Mouse (Mus musculus) neural tube, embryonic 15.5 days (tissue): ENCODE data around the gene Cnksr2. TPM values are rescaled to one million over a fixed set of nuclear protein-coding genes. Genes with fewer than 3 reads are reported as not detected.

ENCODE experiments used
- ATAC-seq: fragments of 200-750 bp; cut with Nextera tagmentation; 2 replicates; pipeline ENCODE4 v1.8.0; 2017; ENCODE audit warnings: mild to moderate bottlenecking, moderate TSS enrichment, moderate library complexity; ENCODE audit not compliant: low FRiP score
- H3K27ac ChIP-seq: fragments of 300-500 bp; sonication (generic); replicated peaks from 2 replicates; pipeline ENCODE4 v1.5.1; 2015; ENCODE audit warnings: mild to moderate bottlenecking, inconsistent platforms
- H3K27me3 ChIP-seq: fragments of 300-500 bp; sonication (generic); replicated peaks from 2 replicates; pipeline ENCODE4 v1.6.1; 2015; ENCODE audit warnings: inconsistent platforms
- H3K36me3 ChIP-seq: fragments of 300-500 bp; sonication (generic); 2 replicates; pipeline ENCODE4 v1.6.1; 2015; ENCODE audit warnings: inconsistent platforms
- H3K4me1 ChIP-seq: fragments of 300-500 bp; sonication (generic); 2 replicates; pipeline ENCODE4 v1.6.1; 2015; ENCODE audit warnings: inconsistent platforms
- H3K4me2 ChIP-seq: fragments of 300-500 bp; sonication (generic); 2 replicates; pipeline ENCODE4 v1.6.1; 2015; ENCODE audit warnings: inconsistent platforms, mild to moderate bottlenecking, moderate library complexity
- H3K4me3 ChIP-seq: fragments of 300-500 bp; sonication (generic); replicated peaks from 2 replicates; pipeline ENCODE4 v1.5.1; 2015; ENCODE audit warnings: mild to moderate bottlenecking, inconsistent platforms
- H3K9ac ChIP-seq: fragments of 300-500 bp; sonication (generic); replicated peaks from 2 replicates; pipeline ENCODE4 v1.6.1; 2015; ENCODE audit warnings: mild to moderate bottlenecking, inconsistent platforms
- H3K9me3 ChIP-seq: fragments of 300-500 bp; sonication (generic); replicated peaks from 2 replicates; pipeline ENCODE4 v1.6.1; 2016; ENCODE audit warnings: inconsistent platforms
- WGBS: fragments of 180-500 bp; shearing (Covaris S2); methylation state at CpG from one replicate; pipeline ENCODE4 v1.1.7; 2015; ENCODE audit warnings: mixed read lengths; 5-methylcytosine and 5-hydroxymethylcytosine counted together
- polyA plus RNA-seq: library from polyadenylated mRNA; unstranded; fragments of >200 nt; fragmentation: Nextera tagmentation; extraction: Ambion mirVana; gene quantifications from 2 replicates; pipeline ENCODE4 v1.2.1, GENCODE M21; 2015

The Cnksr2 gene
- polyA plus RNA-seq, result 6.3 and 7.5 TPM in 2 replicates

DNA sequence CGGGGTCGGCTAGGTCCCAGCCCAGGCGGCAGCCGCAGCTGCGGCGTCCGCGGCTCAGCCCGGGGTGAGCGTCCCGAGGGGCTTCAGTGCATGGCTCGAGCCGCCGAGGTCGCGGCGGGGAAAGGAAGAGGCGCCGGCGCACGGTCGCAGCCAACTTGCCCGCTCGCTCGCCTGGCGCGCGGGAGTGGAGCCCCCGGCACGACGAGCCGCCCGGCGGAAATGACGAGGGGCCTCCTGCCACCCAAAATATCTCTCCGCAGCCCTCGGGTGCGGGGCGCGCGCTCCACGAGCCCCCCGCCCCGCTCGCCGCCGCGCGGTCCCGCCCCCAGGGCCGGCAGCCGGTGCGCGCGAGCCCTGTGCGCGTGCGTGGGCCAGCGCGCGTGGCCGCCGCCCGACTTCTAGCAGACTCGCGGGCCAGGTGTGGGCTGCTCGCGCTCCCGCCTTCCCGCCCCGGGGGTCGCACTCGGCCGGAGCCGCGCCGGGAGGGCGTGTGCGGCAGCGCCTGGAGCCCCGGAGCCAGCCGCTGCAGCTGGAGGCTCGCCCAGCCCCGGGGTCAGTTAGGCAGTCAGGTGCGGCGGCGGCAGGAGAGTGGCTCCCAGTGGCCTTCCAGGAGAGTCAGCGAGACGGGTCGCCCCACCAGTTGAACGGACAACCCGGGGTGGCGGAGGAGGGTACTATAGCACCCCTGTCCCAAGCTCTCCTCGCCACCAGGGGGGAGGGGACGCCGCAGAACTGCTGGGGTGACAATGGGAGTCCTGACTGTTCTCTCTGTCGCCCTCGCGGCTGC is at the start of gene Cnksr2:
Gene Cnksr2 (minus strand): TSS at position 238 of the 787 bp plus-strand sequence.
- H3K9ac ChIP-seq, result peak within 1 kb of the TSS; percentile 75
- peak within 1 kb of the TSS; percentile 82 for H3K27ac ChIP-seq
- no peaks in the 10 kb centered on the region for H3K9me3 ChIP-seq
- no peaks in the 10 kb centered on the region for H3K27me3 ChIP-seq
- H3K4me1 ChIP-seq, result 0 out of 2 replicates have a peak, but pooled peaks cover 2% of the 10 kb centered on the region
- peak; percentile 86 for ATAC-seq
- H3K36me3 ChIP-seq, result no peaks in the 10 kb centered on the region
- peak within 1 kb of the TSS; percentile 62 for H3K4me3 ChIP-seq
- 19% methylated on average over 44 of the region's 99 CpGs for WGBS
- H3K4me2 ChIP-seq, result peak within 1 kb of the TSS; percentile 59

DNA sequence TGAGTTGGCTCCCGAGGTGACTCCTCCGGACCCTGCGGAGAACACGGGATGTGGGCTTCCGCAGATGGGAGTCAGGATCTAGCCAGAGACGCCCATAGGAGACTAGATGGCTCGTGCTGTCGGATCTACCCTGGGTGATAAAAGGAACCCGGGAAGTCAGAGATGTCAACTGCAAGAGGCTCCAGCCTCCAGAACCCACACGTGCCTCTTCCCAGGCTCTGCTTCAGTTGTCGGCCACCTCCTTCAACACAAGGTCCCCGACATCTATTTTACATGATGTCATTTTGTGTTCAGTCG is 698 bp upstream of the Cnksr2 start:
- no peak overlapping the region for H3K27ac ChIP-seq
- 0 out of 2 replicates have a peak, but pooled peaks cover 2% of the 10 kb centered on the region for H3K4me1 ChIP-seq
- WGBS, result 23% methylated on average over 13 of the region's 13 CpGs
- H3K9me3 ChIP-seq, result no peaks in the 10 kb centered on the region
- peak overlapping the region; percentile 59 for H3K4me2 ChIP-seq
- no peak for ATAC-seq
- H3K4me3 ChIP-seq, result peak overlapping the region; percentile 62
- no peaks in the 10 kb centered on the region for H3K36me3 ChIP-seq
- peak overlapping the region; percentile 75 for H3K9ac ChIP-seq
- no peaks in the 10 kb centered on the region for H3K27me3 ChIP-seq

DNA sequence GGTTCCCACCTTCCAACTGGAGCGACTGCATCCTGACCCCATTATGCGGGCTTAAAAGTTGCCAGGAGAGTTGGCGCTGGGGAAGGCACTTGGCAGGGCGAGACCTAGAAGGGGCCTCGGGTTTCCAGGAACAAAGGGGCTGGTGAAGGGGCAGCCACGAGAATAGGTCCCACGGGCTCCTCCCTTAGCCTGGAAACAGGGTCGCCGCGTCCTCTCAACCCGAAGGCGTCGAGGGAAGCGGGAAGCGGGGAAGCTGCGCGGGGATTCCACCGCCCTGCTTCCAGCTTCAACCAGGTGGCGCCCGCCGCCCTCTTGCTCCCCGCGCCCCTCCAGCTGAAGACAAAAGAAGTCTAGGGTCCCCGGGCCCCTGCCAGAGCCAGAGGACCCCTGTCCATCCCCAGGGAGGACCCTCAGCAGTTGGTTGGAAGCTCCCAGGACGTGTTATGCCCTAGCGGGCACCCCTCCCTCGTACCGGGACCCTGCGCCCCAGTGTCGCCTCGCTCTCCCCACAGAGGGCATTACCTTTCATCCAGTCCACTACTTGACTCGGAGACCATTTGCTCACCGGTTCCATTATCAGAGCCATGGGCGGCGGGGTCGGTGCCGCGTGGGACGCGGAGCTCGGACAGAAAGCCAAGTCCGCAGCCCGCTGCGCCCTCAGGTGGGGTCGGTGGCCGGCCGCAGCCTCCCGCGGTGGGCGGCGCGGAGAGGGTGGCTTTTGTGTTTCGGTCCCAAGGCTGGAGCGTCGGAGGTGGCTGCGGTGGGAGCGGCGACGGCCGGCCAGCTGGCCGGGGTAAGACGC is 638 bp downstream of the Cnksr2 start:
- H3K4me1 ChIP-seq, result 0 out of 2 replicates have a peak, but pooled peaks cover 2% of the 10 kb centered on the region
- peak overlapping the region; percentile 59 for H3K4me2 ChIP-seq
- H3K27ac ChIP-seq, result peak overlapping the region; percentile 82
- no peaks in the 10 kb centered on the region for H3K27me3 ChIP-seq
- H3K4me3 ChIP-seq, result peak overlapping the region; percentile 62
- H3K9me3 ChIP-seq, result no peaks in the 10 kb centered on the region
- ATAC-seq, result peak; percentile 71
- no peaks in the 10 kb centered on the region for H3K36me3 ChIP-seq
- 23% methylated on average over 59 of the region's 62 CpGs for WGBS
- H3K9ac ChIP-seq, result peak overlapping the region; percentile 75

DNA sequence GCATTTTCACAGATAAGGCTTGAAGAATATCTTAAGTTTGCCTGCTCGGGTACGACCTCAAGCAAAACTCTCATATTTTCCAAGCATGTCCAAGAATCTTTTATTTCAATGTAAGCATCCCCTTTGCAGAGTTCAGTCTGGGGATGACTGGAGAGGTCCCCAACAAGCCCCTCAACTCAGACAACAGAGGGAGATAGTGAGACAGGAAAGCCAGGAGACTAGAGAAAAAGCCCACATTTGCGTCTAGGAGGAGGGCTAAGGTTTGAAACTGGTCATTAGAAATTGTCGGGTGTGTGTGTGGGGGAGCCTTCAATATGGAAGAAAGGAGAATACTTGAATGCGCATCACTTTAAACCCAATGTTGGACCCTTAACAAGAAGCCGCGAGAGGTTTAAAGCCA is 1.4 kb downstream of the Cnksr2 start:
- no peaks in the 10 kb centered on the region for H3K36me3 ChIP-seq
- no peaks in the 10 kb centered on the region for H3K9me3 ChIP-seq
- H3K4me3 ChIP-seq, result peak overlapping the region; percentile 62
- 0 out of 2 replicates have a peak, but pooled peaks cover 2% of the 10 kb centered on the region for H3K4me1 ChIP-seq
- no peaks in the 10 kb centered on the region for H3K27me3 ChIP-seq
- H3K27ac ChIP-seq, result peak overlapping the region; percentile 82
- peak; percentile 69 for ATAC-seq
- H3K9ac ChIP-seq, result peak overlapping the region; percentile 75
- 27% methylated on average over 7 of the region's 7 CpGs for WGBS
- peak overlapping the region; percentile 59 for H3K4me2 ChIP-seq

DNA sequence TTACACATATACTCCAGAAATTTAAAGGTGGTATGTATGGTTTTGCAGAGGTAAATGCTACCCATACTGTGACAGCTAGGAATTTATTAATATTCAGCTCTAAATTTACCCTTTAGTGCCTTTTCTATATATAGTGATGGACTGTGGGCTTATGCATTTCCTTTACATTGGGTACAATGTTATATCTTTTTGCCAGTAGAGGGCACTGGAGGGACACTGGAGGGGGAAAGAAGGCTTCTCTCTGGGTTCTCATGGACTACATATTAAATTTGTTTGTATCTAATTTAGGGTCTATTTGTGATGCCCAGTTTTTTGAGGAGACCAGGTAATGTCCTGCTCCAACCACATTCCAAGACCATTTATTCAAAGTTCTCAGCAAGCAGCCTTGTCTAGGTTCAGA is 91.4 kb downstream of the Cnksr2 start:
- no peak for ATAC-seq
- Histone ChIP-seq H3K4me3 (no peak overlapping the region), H3K27me3 (no peaks in the 10 kb centered on the region), H3K9ac (no peak overlapping the region), H3K9me3 (no peaks in the 10 kb centered on the region), H3K27ac (no peak overlapping the region), H3K36me3 (no peaks in the 10 kb centered on the region), H3K4me2 (no peak overlapping the region), H3K4me1 (no peaks in the 10 kb centered on the region)

DNA sequence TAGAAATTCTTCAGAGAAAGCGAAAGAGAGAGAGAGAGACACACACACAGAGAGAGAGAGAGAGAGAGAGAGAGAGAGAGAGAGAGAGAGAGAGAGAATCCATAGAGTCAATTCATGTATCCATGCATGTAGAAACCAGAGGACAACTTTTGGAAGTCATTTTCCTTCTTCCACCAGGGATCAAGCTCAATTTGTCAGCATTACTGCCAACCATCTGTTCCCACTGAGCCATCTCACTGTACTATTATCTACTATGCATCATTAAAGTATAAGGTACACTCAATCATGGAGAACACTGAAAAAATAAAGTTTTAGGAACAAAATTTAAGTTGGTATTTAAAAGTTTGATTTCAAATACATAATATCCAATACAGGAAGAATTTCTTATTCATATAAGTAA is 93.8 kb downstream of the Cnksr2 start:
- Histone ChIP-seq H3K4me1 (no peaks in the 10 kb centered on the region), H3K9ac (no peak overlapping the region), H3K4me3 (no peak overlapping the region), H3K36me3 (no peaks in the 10 kb centered on the region), H3K27ac (no peak overlapping the region), H3K27me3 (no peaks in the 10 kb centered on the region), H3K4me2 (no peak overlapping the region), H3K9me3 (no peaks in the 10 kb centered on the region)
- no peak for ATAC-seq
- 71% methylated on average over 1 of the region's 1 CpGs for WGBS

DNA sequence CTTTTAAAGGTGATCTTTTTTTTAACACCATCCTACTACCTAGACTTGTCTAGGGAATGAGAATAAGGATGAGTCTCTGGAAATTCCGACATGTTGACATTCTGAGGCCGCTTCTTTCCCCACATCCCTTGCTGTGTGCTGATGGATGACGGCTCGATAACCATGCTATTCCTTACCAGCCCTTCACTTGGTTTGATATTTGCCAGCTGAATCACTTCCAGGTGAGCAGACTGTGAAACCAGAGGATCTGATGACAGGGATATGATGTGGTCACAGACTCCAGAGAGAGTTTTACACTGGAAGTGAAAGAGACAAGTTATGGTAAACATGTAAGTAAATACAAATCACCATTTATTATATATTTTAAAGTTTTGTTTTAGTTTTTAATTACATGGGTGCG is 98.0 kb downstream of the Cnksr2 start:
- no peaks in the 10 kb centered on the region for H3K36me3 ChIP-seq
- ATAC-seq, result no peak
- H3K27me3 ChIP-seq, result no peaks in the 10 kb centered on the region
- 80% methylated on average over 5 of the region's 5 CpGs for WGBS
- H3K4me2 ChIP-seq, result no peak overlapping the region
- H3K4me1 ChIP-seq, result no peaks in the 10 kb centered on the region
- no peak overlapping the region for H3K4me3 ChIP-seq
- no peaks in the 10 kb centered on the region for H3K9me3 ChIP-seq
- H3K9ac ChIP-seq, result no peak overlapping the region
- H3K27ac ChIP-seq, result no peak overlapping the region

DNA sequence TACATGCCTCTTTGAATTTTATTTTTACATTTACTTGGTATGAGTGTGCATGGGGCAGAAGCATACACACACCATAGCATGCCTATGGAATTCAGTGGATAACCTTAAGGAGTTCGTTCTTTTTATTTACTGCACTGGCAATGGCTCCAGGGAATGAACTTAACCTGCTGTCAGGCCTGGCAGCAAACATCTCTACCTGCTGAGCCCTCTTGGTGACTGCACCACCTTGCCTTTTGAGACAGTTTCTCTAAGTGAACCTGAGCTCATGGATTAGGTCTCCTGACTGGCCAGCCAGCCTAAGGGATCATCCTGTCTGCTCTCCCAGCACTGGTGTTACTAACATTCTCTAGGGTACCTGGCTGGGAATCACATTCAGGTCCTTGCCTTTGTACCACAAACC is 106.5 kb downstream of the Cnksr2 start:
- Histone ChIP-seq H3K4me2 (no peak overlapping the region), H3K4me3 (no peak overlapping the region), H3K36me3 (no peaks in the 10 kb centered on the region), H3K27me3 (no peaks in the 10 kb centered on the region), H3K27ac (no peak overlapping the region), H3K9ac (no peak overlapping the region), H3K4me1 (no peaks in the 10 kb centered on the region), H3K9me3 (no peaks in the 10 kb centered on the region)
- ATAC-seq, result no peak
- 92% methylated on average over 1 of the region's 1 CpGs for WGBS

DNA sequence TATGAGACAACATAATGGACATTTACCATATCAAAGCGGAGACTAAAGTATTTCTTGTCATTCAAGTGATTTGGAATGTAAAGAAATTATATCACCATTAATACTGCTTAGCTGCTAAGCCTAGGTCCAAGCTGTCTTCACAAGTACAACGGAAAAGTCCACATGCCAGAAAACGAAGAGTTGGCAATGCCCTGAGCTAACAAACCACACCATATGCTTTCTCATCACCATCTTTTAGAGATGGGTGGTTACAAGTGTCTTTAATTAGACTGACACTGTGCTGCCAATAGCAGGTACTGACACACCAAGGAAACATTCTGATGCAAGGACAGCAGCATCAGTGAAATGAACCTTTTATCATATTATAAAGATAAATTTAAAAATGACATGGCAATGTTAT is 123.0 kb downstream of the Cnksr2 start:
- Histone ChIP-seq H3K4me1 (no peaks in the 10 kb centered on the region), H3K36me3 (no peaks in the 10 kb centered on the region), H3K27ac (no peak overlapping the region), H3K4me3 (no peak overlapping the region), H3K9ac (no peak overlapping the region), H3K27me3 (no peaks in the 10 kb centered on the region), H3K9me3 (no peaks in the 10 kb centered on the region), H3K4me2 (no peak overlapping the region)
- 81% methylated on average over 3 of the region's 3 CpGs for WGBS
- ATAC-seq, result no peak

DNA sequence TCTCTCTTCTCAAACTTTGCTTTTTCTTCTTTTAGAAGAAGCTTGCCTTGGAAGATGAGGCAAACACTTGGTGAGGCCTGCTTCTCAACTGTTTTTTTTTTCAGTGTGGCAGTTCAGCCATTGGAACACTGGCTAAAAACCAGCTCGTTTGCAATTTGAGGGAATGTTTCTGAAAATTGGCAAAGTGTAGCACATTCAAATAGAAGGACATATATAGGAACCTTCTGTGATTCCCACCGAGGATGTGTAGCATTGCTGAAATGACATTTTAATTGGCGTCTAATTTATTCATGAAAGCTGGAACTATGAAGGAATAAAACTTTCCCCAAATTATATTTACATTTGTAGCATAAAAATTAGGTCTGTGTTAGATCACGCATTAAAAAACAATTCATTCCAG is 213.1 kb downstream of the Cnksr2 start:
- H3K27ac ChIP-seq, result no peak overlapping the region
- no peak for ATAC-seq
- no peaks in the 10 kb centered on the region for H3K4me1 ChIP-seq
- no peaks in the 10 kb centered on the region for H3K36me3 ChIP-seq
- no peak overlapping the region for H3K9ac ChIP-seq
- no peak overlapping the region for H3K4me2 ChIP-seq
- 72% methylated on average over 4 of the region's 4 CpGs for WGBS
- no peaks in the 10 kb centered on the region for H3K9me3 ChIP-seq
- no peaks in the 10 kb centered on the region for H3K27me3 ChIP-seq
- no peak overlapping the region for H3K4me3 ChIP-seq

DNA sequence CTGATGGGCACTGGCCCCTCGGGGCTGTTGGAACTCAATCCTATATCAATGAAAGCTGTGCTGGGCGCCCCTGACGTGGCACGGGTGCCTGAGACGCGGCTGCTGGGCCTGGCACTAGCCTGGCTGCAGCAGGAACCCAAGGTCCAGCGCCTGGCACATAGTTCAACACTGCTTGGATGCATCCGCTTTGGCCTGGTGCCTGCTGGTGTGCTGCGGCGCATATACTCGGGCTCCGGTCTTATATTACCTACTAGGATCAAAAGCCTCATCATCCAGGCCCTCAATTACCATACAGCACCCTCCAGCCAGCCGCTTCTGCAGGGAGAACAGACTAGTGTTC is 224.2 kb downstream of the Cnksr2 start:
- no peak overlapping the region for H3K4me3 ChIP-seq
- no peak overlapping the region for H3K27ac ChIP-seq
- H3K9ac ChIP-seq, result no peak overlapping the region
- H3K9me3 ChIP-seq, result no peaks in the 10 kb centered on the region
- H3K4me1 ChIP-seq, result peaks cover 7% of the 10 kb centered on the region
- no peaks in the 10 kb centered on the region for H3K36me3 ChIP-seq
- no peaks in the 10 kb centered on the region for H3K27me3 ChIP-seq
- 78% methylated on average over 13 of the region's 13 CpGs for WGBS
- ATAC-seq, result 0 out of 2 replicates have a peak, but pooled peaks have one; percentile 51
- no peak overlapping the region for H3K4me2 ChIP-seq
